Mouse (Mus musculus) cerebellum, adult 11 months (tissue): ENCODE results near the gene Xylb.
"Not testable (repeated sequence)": the region's sequence is repeated elsewhere in the genome, so short reads cannot be mapped to it uniquely, and the experiment has no call there.

ENCODE experiments used
- DNase-seq: peaks from one replicate; pipeline ENCODE4 v3.0.0; 2022

Gene Xylb

GRCm38 (mm10) chr9:119340909-119341816 lies 16.0 kb upstream of the Xylb start, which contains the start of gene Myd88:
TSS of gene Myd88 (minus strand) at chr9:119341411.
- DNase-seq, result peak; percentile 84

GRCm38 (mm10) chr9:119342728-119343127 lies 14.5 kb upstream of the Xylb start:
- no peak for DNase-seq

GRCm38 (mm10) chr9:119346376-119346775 lies 10.8 kb upstream of the Xylb start:
- no peak for DNase-seq

GRCm38 (mm10) chr9:119350531-119350930 lies 6.7 kb upstream of the Xylb start:
- DNase-seq, result no peak

- no peak for DNase-seq
Measured at GRCm38 (mm10) chr9:119350947-119351705, 6.1 kb upstream of the Xylb start.

- DNase-seq, result peak; percentile 65
Measured at GRCm38 (mm10) chr9:119352060-119352459, 5.1 kb upstream of the Xylb start.

GRCm38 (mm10) chr9:119353926-119354325 lies 3.3 kb upstream of the Xylb start:
- no peak for DNase-seq

- DNase-seq, result no peak
Measured at GRCm38 (mm10) chr9:119355943-119356342, 1.2 kb upstream of the Xylb start.

GRCm38 (mm10) chr9:119358058-119358429 lies 863 bp downstream of the Xylb start:
- DNase-seq, result no peak

GRCm38 (mm10) chr9:119361416-119361815 lies 4.2 kb downstream of the Xylb start:
- no peak for DNase-seq

GRCm38 (mm10) chr9:119363229-119363628 lies 6.0 kb downstream of the Xylb start:
- DNase-seq, result no peak

- DNase-seq, result no peak
Measured at GRCm38 (mm10) chr9:119365284-119365683, 8.1 kb downstream of the Xylb start, which contains the start of gene Slc22a14. TSS of gene Slc22a14 (minus strand) at chr9:119365553.

GRCm38 (mm10) chr9:119368367-119368766 lies 11.2 kb downstream of the Xylb start:
- DNase-seq, result no peak

- not testable (repeated sequence) for DNase-seq
Measured at GRCm38 (mm10) chr9:119370770-119371169, 13.6 kb downstream of the Xylb start.

- DNase-seq, result no peak
Measured at GRCm38 (mm10) chr9:119371251-119371650, 14.1 kb downstream of the Xylb start.

- no peak for DNase-seq
Measured at GRCm38 (mm10) chr9:119375008-119375407, 17.8 kb downstream of the Xylb start.

- DNase-seq, result no peak
Measured at GRCm38 (mm10) chr9:119375556-119375955, 18.4 kb downstream of the Xylb start.

- no peak for DNase-seq
Measured at GRCm38 (mm10) chr9:119378231-119378630, 21.1 kb downstream of the Xylb start.

- DNase-seq, result no peak
Measured at GRCm38 (mm10) chr9:119382603-119383002, 25.4 kb downstream of the Xylb start.

- DNase-seq, result no peak
Measured at GRCm38 (mm10) chr9:119388956-119389355, 31.8 kb downstream of the Xylb start.

- DNase-seq, result no peak
Measured at GRCm38 (mm10) chr9:119390214-119390613, 33.0 kb downstream of the Xylb start.

- no peak for DNase-seq
Measured at GRCm38 (mm10) chr9:119394808-119395207, 37.6 kb downstream of the Xylb start.

- DNase-seq, result no peak
Measured at GRCm38 (mm10) chr9:119401351-119401750, 44.2 kb downstream of the Xylb start.

GRCm38 (mm10) chr9:119401801-119402214 lies 44.6 kb downstream of the Xylb start, which contains the start of gene Acvr2b:
TSS of gene Acvr2b (plus strand) at chr9:119402118.
- peak; percentile 90 for DNase-seq
